Mouse (Mus musculus): ENCODE data around the gene Krtap4-1.
"Not testable (repeated sequence)": the region's sequence is repeated elsewhere in the genome, so short reads cannot be mapped to it uniquely, and the experiment has no call there.

Gene Krtap4-1

DNA sequence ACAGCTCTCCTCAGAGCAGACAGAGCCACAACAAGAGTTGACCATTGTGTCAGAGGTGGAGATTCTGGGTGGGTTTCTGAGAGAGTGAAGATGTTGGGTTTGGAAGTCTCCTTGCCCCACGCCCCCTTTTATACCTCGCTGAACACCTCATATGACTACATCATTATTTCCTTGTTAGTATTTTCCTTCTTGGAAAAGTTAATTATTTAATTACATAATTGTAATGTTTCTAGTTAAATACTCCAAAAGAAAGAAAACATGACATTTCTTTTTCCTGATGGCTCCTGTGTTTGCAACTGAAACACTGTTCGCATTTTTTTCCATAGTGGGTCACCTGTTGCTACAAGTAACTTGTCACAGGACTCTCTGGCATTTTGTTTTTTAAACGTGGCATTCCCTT, at the start of gene Krtap4-1:
Krtap4-1 (minus strand) TSS at position 101 of the 400 bp plus-strand sequence.
- DNase-seq: no peak

DNA sequence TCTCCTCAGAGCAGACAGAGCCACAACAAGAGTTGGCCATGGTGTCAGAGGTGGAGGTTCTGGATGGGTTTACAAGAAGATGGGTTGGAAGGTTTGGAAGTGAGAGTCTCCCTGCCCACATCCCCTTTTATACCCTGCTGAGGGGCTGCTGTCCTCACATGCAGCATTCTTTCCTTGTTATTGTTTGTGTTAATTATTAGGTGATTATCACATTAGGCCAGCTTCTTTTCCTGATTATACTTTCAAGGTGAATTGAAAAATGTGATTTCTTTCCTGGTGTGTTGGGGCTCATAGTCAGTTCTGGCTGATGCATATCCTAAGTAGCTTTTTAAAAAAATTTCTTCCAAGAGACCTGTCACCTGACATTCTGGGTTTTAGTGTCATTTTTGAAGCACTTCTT, 37.8 kb upstream of the Krtap4-1 start, which contains the start of gene Krtap4-6:
Krtap4-6 (minus strand) TSS at position 101 of the 400 bp plus-strand sequence.
- no peak for DNase-seq

DNA sequence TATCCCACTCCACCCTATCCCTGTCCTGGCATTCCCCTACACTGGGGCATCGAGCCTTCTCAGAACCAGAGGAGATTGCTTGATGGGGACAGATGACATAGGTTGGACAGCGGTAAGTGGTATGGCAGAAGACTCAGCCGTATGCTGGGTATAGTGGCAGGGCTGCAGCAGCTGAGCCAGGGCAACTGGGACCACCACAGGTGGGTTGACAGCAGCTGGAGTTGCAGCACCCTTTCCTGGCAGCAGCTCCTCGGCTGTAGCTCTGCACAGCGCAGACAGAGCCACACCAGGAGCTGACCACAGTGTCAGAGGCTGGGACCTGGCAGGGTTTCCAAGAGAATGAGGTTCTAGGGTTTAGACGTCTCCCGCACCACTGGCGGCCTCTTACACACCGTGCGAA, 34.8 kb upstream of the Krtap4-1 start:
- DNase-seq: no peak

DNA sequence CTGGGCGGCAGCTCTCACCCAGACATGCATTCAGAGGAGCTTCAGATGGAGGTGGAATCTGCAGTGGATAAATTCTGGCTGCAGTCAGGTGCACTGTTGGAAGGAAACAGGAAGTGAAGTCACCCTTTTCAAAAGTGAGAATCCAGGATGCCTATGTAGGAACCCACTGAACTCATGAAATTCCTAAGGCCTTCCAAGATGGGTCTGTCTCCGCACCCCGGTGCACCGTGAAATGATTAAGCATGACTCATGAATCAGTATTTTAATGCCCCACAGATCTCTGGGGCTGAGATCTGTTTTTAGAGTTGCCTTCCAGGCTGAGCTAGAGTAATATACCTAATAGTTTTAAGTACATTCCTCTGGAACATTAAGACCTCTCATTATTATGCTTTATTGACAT, 31.2 kb upstream of the Krtap4-1 start:
- no peak for DNase-seq

DNA sequence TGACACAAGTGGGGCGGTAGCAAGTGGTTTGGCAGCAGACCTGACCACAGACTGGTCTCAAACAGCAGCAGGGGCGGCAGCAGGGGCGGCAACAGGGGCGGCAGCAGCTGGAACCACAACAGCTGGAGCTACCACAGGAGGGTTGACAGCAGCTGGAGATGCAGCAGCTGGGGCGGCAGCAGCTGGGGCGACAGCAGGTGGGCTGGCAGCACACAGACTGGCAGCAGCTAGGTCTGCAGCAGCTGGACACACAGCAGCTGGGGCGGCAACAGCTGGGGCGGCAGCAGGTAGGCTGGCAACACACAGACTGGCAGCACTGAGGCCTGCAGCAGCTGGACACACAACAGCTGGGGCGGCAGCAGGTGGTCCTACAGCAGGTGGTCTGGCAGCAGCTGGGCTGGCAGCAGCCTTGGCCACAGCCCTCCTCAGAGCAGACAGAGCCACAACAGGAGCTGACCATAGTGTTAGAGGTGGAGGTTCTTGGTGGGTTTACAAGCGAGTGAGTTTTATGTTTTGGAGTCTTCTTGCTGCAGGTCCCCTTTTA, 30.5 kb upstream of the Krtap4-1 start, which contains the start of gene Gm11563:
Gm11563 (minus strand) TSS at position 494 of the 544 bp plus-strand sequence.
- not testable (repeated sequence) for DNase-seq

DNA sequence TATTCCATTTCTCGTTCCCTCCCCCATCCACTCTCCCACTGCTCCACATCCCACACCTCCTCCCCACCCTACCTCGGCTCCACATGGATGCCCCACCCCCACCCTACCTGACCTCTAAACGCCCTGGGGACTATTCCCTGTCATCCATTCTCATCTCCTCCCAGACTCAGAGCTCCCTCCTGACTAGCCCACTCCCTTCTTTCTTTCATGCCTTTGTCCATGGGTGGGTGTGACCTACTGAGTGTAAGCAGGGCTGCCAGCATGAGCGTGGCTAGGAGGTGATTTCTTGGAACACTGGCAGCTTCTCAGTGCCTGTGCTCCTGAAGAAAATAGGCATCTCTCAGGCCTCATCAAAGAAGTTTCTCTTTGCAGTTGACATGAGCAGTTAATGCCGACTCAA, 29.0 kb upstream of the Krtap4-1 start:
- DNase-seq: no peak

DNA sequence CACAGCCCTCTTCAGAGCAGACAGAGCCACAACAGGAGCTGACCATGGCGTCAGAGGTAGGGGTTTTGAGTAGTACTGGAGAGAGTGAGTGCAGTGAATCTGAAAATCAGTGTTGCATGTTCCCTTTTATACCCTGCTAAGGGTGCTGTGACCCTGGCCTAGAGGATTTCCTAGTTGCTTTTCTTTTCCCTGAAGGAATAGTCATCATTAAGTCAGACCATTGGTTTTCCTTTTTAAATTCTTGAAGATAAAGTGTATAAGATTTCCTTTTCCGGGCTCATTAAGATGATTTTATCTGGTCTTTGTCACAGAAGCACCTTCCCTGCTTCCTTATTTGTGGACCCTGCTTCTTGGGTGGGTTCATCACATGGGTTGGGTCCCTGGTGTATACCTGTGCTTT, 22.1 kb upstream of the Krtap4-1 start, which contains the start of gene Gm11555:
Gm11555 (minus strand) TSS at position 101 of the 400 bp plus-strand sequence.
- no peak for DNase-seq

DNA sequence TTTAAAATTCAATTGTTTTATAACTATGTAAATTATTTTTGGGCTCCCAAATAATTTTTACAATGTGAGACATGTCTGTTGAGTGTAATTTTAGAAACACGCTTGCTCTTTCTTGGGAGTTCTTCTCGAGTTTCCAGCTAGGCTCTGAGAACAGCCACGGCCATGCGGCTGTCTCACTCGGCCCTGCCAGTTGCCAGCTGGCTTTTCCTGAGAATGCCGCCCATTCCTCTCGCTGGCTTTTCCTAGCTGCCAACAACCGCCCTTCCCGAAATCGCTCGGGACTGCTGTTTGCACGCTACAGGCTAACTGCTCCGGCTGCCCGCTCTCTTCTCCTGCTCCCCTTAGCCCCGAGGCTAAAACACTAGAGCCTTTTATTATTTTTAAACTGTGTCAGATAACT, 18.4 kb upstream of the Krtap4-1 start:
- DNase-seq: no peak

DNA sequence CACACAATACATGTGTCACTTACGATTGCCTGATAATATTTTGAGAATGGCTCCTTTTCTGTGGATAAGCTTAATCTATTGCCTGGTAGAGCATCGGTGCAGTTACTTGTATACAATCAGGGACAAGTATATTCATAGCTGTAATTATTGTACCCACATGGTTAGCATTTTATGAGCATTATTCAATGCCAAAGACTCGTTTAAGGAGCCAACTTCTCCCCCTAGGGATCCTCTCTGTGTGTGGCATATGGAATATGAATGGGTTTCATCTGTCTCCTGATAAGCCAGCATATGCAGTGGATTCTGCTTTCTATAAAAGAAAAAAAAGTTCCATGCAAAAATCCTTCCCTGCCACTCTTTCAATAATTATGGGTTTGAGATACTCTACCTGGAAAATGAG, 16.3 kb upstream of the Krtap4-1 start:
- no peak for DNase-seq

DNA sequence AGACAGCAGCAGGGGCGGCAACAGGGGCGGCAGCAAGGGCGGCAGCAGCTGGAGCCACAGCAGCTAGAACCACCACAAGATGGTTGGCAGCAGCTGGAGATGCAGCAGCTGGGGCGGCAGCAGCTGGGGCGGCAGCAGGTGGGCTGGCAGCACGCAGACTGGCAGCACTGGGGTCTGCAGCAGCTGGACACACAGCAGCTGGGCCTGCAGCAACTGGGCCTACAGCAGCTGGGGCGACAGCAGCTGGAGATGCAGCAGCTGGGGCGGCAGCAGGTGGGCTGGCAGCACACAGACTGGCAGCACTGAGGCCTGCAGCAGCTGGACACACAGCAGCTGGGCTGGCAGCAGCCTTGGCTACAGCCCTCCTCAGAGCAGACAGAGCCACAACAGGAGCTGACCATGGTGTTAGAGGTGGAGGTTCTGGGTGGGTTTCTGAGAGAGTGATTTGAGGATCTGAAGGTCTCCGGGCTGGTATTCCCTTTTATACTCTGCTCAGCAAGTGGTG, 15.6 kb upstream of the Krtap4-1 start, which contains the start of gene Krtap4-7:
Krtap4-7 (minus strand) TSS at position 455 of the 505 bp plus-strand sequence.
- DNase-seq: not testable (repeated sequence)

DNA sequence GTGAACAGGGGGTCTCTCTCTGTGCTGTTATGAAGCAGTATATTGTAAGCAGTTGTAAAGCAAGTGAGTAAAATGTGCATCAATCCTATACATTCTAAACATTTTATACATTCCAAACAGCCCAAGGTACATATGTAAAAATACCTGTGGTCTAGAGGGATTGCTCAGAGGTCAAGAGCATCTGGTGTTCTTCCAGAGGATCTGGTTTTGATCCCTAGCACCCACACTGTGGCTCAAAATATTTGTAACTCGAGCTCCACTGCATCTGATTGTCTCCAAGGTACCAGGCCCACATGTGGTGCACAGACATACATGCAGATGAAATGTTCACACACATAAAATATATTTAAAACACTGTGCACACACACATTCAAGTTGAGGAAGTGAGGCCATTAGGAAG, 12.9 kb upstream of the Krtap4-1 start:
- DNase-seq: no peak

DNA sequence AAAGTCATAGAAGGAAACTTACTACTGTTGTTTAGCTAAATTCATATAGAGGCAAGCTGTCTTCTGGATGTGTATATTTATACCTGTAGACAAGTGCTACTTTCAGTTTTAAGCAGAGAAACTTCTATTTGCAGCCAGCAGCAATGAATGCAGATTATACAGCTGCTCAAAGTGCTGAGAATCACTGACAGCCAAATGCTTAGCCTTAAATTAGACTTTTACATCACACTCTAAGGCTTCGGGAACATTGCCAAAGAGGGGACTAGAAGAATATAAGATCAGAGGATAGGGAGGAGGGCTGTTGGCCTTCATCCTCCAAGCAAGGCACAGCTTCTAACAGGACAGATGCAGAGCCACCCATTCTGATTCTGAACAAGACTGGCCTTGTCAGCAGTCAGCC, 9.0 kb upstream of the Krtap4-1 start:
- DNase-seq: no peak

DNA sequence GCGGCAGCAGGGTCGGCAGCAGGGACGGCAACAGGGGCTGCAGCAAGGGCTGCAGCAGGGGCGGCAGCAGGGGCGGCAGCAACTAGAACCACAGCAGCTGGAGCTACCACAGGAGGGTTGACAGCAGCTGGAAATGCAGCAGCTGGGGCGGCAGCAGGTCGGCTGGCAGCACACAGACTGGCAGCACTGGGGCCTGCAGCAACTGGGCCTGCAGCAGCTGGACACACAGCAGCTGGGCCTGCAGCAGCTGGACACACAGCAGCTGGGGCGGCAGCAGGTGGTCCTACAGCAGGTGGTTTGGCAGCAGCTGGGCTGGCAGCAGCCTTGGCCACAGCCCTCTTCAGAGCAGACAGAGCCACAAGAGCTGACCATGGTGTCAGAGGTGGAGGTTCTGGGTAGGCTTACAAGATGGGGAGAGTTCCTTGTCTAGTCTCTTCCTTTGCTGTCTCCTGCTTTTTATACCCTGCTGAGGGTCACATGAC, 6.7 kb upstream of the Krtap4-1 start, which contains the start of gene Krtap4-2:
Krtap4-2 (minus strand) TSS at position 432 of the 482 bp plus-strand sequence.
- no peak for DNase-seq

DNA sequence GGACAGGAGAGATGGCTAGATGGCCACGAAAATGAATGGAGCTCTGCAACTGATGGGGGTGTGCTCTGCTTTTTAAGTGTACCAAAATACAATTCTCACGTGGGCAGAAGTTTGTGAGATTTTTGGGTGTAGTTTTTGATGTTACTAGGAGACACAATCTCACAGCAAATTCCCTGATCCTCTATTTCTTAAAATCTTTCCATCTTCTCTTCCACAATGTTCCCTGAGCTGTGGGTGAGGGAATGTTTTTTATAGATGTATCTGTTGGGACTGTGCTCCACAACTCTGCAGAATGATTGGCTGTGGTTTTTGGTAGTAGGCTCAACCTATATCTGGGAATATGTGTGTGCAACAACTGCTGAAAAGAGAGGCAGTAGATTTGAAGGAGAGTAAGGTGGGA, 5.3 kb upstream of the Krtap4-1 start:
- DNase-seq: no peak

DNA sequence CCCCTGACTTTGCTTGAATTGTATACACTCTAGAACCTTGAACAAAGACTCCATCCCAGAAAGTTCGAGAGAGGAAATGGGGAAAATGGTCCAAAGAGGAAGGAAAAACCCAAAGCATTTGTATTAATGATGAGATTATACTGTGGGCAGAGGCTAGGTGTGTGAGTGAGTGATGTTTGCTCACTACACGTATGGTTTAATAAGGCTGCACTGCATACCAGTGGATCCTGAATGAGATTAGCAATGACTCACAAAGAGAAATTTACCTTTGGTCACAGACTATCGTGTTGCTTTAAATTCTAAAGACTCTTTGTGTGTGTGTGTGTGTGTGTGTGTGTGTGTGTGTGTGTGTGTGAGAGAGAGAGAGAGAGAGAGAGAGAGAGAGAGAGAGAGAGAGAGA, 2.9 kb upstream of the Krtap4-1 start:
- no peak for DNase-seq

DNA sequence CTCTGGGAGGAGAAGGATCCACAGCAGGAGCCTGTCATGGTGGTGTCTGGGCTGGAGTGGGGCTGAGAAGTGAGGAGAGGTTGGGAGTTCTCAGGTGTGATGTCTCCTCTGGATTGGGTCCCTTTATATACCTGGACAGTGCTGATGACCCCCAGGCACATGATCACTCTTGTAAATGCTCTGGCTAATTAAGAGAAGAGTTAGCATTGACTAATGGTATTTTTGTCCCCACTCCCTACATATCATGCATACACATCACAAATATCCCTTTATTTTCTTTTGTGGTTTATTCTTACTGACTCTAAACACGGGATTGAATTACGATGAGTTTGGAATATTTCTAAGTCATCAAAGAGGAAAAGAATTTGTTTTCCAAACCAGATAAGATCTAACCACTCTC, 7.7 kb downstream of the Krtap4-1 start, which contains the start of gene Gm11562:
Gm11562 (minus strand) TSS at position 101 of the 400 bp plus-strand sequence.
- no peak for DNase-seq

DNA sequence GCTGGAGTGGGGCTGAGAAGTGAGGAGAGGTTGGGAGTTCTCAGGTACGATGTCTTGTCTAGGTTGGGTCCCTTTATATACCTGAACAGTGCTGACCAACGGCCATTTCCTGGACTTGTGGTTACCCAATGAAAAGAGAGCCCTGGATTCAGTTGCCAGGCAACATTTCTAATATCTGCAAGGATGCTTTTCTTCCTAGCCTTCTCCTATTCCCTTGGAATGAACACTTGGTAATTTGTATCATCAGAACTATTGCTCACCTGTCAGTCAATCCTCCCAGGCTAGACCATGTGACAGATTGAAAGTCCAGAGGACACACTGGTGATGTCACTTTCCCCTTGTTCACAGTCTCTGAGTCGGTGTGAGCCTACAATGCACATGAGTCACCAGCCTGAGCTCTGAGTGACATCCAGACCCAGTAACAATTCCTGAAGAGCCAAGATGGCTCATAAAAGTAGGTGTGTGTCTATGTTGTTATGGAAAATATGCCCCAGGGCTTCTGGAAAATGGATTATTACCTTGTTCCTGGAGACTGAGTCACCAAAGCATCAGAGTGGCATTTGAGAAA, 13.2 kb downstream of the Krtap4-1 start, which contains the start of gene Krtap2-4:
Krtap2-4 (minus strand) TSS at position 51 of the 568 bp plus-strand sequence.
- DNase-seq: no peak

DNA sequence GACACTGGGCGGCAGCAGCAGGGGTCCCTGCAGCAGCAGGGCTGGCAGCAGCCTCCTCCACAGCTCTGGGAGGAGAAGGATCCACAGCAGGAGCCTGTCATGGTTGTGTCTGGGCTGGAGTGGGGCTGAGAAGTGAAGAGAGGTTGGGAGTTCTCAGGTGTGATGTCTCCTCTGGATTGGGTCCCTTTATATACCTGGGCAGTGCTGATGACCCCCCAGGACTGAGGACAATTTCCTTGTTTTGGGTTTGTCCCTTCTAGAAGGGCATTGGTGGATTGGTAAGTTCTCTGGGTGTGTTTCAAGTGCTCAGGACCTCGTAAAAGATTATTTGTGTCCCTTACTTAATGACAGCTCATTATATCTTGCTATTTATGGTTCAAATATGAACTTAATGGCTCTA, 17.9 kb downstream of the Krtap4-1 start, which contains the start of gene Gm11937:
Gm11937 (minus strand) TSS at position 101 of the 400 bp plus-strand sequence.
- DNase-seq: not testable (repeated sequence)

DNA sequence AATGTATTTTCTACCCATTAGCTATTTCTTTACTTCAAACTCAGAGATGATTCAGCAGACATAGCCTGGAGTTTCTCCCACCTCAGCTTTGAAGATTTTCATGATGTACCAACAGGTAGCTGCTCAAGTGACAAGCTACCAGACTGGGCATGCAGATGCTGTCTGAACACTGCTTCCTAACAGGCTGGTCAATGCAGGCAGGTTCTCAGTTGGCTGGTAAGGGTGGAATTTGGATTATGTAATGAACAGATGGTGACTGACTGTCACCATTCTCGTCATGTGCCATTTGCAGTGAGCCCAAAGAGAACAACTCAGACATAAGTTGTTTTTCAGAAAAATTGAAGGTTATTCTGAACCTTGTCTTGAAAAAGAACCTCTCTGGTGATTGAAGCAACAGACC, 18.9 kb downstream of the Krtap4-1 start:
- peak; percentile 19 to 37 for DNase-seq

DNA sequence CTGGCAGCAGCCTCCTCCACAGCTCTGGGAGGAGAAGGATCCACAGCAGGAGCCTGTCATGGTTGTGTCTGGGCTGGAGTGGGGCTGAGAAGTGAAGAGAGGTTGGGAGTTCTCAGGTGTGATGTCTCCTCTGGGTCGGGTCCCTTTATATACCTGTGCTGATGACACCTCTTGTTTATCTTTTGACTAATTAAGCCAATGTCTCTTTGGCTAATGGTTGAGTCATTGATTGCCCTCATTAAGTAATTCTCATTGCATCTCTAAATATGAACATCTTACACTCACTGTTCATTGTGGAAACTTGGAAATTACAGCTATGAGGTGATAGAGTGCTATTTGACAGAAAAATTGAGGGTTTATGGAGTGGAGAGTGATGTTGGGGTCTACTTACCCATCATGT, 24.8 kb downstream of the Krtap4-1 start, which contains the start of gene Gm11938:
Gm11938 (minus strand) TSS at position 101 of the 400 bp plus-strand sequence.
- not testable (repeated sequence) for DNase-seq

DNA sequence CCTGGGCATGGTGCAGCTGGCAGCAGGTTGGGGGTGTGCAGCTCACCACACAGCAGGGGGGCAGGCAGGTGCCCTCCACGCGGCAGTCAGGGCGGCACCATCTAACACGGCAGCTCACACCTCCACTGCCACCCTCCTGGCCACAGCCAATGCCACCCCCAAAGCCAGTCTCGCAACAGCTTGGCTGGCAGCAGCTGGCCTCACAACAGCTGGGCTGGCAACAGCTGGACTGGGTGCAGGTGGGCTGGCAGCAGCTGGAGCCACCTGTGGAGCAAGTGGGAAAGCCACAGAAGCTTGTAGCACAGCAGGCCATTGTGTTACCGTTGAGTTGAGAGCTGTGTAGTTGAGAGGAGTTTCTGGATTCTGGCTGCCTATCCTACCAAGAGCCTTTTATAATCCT, 30.3 kb downstream of the Krtap4-1 start, which contains the start of gene Krtap9-3:
Krtap9-3 (minus strand) TSS at position 364 of the 400 bp plus-strand sequence.
- not testable (repeated sequence) for DNase-seq

DNA sequence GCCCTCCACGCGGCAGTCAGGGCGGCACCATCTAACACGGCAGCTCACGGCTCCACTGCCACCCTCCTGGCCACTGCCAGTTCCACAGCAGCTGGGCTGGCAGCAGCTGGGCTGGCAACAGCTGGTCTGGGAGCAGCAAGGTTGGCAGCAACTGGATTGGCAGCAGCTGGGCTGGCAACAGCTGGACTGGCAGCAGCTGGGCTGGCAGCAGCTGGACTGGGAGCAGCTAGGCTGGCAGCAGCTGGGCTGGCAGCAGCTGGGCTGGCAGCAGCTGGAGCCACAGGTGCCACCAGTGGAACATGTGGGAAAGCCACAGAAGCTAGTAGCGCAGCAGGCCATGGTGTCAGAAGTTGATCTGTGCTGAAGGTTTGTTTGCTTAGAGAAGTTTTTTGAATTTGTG, 37.1 kb downstream of the Krtap4-1 start, which contains the start of gene Krtap1-3:
Krtap1-3 (minus strand) TSS at position 359 of the 400 bp plus-strand sequence.
- no peak for DNase-seq

DNA sequence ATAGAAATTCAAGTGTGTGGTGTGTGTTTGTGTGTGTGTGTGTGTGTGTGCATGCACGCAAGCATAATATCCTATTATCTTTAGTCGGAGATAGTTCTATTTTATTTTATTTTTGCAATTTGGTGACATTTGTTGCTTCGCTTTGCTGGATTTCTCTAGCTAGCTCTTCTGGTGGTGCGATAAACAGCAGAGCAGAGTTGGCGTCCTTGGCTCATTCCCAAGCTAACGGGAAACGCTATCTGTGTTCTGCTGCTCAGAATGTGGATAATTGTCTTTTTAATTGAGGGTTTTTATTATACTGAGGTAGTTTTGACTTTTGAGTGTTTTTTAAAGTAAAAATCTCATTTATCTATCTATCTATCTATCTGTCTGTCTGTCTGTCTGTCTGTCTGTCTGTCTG, 42.9 kb downstream of the Krtap4-1 start:
- no peak for DNase-seq
